Mouse (Mus musculus): ENCODE measurements around the gene Ykt6. TPM values are rescaled to one million over a fixed set of nuclear protein-coding genes. Genes with fewer than 3 reads are reported as not detected.

Ykt6 gene
- polyA plus RNA-seq, 1 experiment, result 61.1 TPM

DNA sequence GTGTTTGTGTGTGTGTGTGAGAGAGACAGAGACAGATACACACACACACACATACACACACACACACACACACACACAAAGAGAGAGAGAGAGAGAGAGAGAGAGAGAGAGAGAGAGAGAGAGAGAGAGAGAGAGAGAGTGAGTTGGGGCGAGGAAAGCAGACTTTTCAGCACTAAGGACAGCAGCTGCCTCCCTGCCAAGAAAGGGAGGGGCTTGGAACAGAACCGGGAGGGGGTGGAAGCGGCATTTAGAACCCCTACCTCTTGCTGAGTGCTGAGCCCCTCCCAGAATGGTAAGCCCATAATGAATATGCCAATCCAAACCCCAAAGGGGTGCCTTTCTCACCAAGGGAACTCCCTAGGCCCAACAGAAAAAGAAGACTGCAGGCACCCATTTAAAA lies 60.9 kb downstream of the Ykt6 start:
- peak in 1 of 2 experiments; percentile 65 for DNase-seq (ENCODE audit: extremely low spot score in 1 of 2, low spot score in 1 of 2)

DNA sequence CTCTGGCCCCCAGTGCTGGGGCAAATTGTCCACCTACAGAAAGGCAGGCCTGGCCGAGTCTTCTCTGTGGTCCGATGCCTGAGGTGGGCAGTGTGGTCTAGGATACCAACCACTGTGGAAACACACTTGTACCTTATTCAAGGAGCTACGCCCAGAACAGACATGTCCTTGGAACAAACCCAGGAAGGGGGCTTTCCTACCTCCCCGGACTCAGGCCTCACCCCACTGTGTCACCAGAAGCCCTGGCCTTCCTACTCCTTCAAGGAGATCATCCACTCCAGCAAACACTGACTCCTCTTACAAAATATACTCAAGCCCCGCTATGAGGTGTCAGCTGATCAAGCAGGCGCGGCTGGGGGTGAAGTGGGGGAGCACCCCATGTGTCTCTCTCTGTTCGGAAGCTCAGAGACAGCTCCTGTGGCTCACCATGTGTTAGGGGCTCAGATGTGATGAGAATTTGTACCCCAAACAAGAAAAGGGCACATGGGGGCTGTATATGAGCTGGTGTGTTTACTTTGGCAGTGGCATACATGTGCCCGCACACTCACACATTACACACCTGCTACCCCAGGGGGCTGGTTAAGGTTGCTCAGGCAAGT lies 61.4 kb downstream of the Ykt6 start:
- no peak for DNase-seq (ENCODE audit: extremely low spot score in 1 of 2, low spot score in 1 of 2)

Other genes with a start within 250 kb of the Ykt6 start
- 95.5 and 98.3 TPM in 2 replicates for gene Mrps24, start 240.0 kb upstream of the Ykt6 start, polyA plus RNA-seq (2012; rRNA removed)
- 33.8 and 34.4 TPM in 2 replicates for gene Urgcp, start 193.3 kb upstream of the Ykt6 start, polyA plus RNA-seq (2012; rRNA removed)
- 74.8 and 85.2 TPM in 2 replicates for gene Dbnl, start 167.2 kb upstream of the Ykt6 start, polyA plus RNA-seq (2012; rRNA removed)
- gene Pgam2, start 152.0 kb upstream of the Ykt6 start, polyA plus RNA-seq (2012; rRNA removed), result 9.4 and 11.0 TPM in 2 replicates
- 10.8 and 15.9 TPM in 2 replicates for gene Polm, start 117.7 kb upstream of the Ykt6 start, polyA plus RNA-seq (2012; rRNA removed)
- 15.8 and 20.3 TPM in 2 replicates for gene Aebp1, start 93.7 kb upstream of the Ykt6 start, polyA plus RNA-seq (2012; rRNA removed)
- 28.1 and 28.8 TPM in 2 replicates for gene Pold2, start 77.4 kb upstream of the Ykt6 start, polyA plus RNA-seq (2012; rRNA removed)
- not detected in 2 replicates for gene Myl7, start 56.9 kb upstream of the Ykt6 start, polyA plus RNA-seq (2012; rRNA removed)
- gene Gck, start 5.6 kb upstream of the Ykt6 start, polyA plus RNA-seq (2012; rRNA removed), result 0.97 and 1.1 TPM in 2 replicates
- gene Camk2b, start 110.7 kb downstream of the Ykt6 start, polyA plus RNA-seq (2012; rRNA removed), result 594 and 605 TPM in 2 replicates
- gene A730071L15Rik, start 244.3 kb downstream of the Ykt6 start, polyA plus RNA-seq (2012; rRNA removed), result 0.27 TPM in 1 of 2 replicates, not detected in the other
- 96.6 and 104 TPM in 2 replicates for gene Nudcd3, start 244.7 kb downstream of the Ykt6 start, polyA plus RNA-seq (2012; rRNA removed)

Data from frontal cortex, adult 2 months (tissue).